Mouse (Mus musculus): Measurements from ENCODE around the gene Pank4.

The Pank4 gene

GRCm38 (mm10) chr4:155012788-155013187 is 48.9 kb downstream of the Pank4 start:
- DNase-seq (ENCODE audit: low read depth, low spot score) = peak; percentile 40

- no peak for DNase-seq (ENCODE audit: low read depth, low spot score)
Measured at GRCm38 (mm10) chr4:155014244-155014643, 50.3 kb downstream of the Pank4 start.

- no peak for DNase-seq (ENCODE audit: low read depth, low spot score)
Measured at GRCm38 (mm10) chr4:155014791-155015190, 50.9 kb downstream of the Pank4 start.

- DNase-seq (ENCODE audit: low read depth, low spot score) = no peak
Measured at GRCm38 (mm10) chr4:155015550-155015949, 51.6 kb downstream of the Pank4 start.

GRCm38 (mm10) chr4:155016807-155017206 is 52.9 kb downstream of the Pank4 start:
- DNase-seq (ENCODE audit: low read depth, low spot score) = no peak

- no peak for DNase-seq (ENCODE audit: low read depth, low spot score)
Measured at GRCm38 (mm10) chr4:155017253-155017878, 53.4 kb downstream of the Pank4 start.

- no peak for DNase-seq (ENCODE audit: low read depth, low spot score)
Measured at GRCm38 (mm10) chr4:155018066-155018465, 54.1 kb downstream of the Pank4 start.

GRCm38 (mm10) chr4:155018601-155019335 is 54.8 kb downstream of the Pank4 start:
- DNase-seq (ENCODE audit: low read depth, low spot score) = no peak

- no peak for DNase-seq (ENCODE audit: low read depth, low spot score)
Measured at GRCm38 (mm10) chr4:155019336-155019847, 55.5 kb downstream of the Pank4 start.

- DNase-seq (ENCODE audit: low read depth, low spot score) = no peak
Measured at GRCm38 (mm10) chr4:155020141-155020540, 56.2 kb downstream of the Pank4 start.

- DNase-seq (ENCODE audit: low read depth, low spot score) = no peak
Measured at GRCm38 (mm10) chr4:155020813-155021212, 56.9 kb downstream of the Pank4 start.

- no peak for DNase-seq (ENCODE audit: low read depth, low spot score)
Measured at GRCm38 (mm10) chr4:155022228-155022855, 58.4 kb downstream of the Pank4 start.

GRCm38 (mm10) chr4:155024170-155025010 is 60.5 kb downstream of the Pank4 start:
- DNase-seq (ENCODE audit: low read depth, low spot score) = no peak

Measured in c-Kit-negative CD71-positive TER-119-positive erythroid progenitor cells, embryonic 14.5 days (primary cell).